Mouse (Mus musculus) CH12.LX (cell line): ENCODE results near the gene Hsp90ab1. TPM values are rescaled to one million over a fixed set of nuclear protein-coding genes. Genes with fewer than 3 reads are reported as not detected.

Experiments
- polyA plus RNA-seq: library from polyadenylated mRNA; unstranded; fragments of >175 nt; gene quantifications from 2 replicates; pipeline ENCODE4 v1.2.1, GENCODE M21; 2012; ENCODE audit warnings: low read depth; ENCODE audit not compliant: insufficient read length
- total RNA-seq, 2 experiments: library from RNA; depleted of rRNA; stranded (reverse); fragments of 300-350 nt in 1 of 2; fragments of >200 nt in 1 of 2; gene quantifications; 2 replicates each; pipeline ENCODE4 v1.2.3; 2012 to 2014

Gene Hsp90ab1
- total and polyA plus RNA-seq, 3 experiments = 790 to 4,858 (median 1,180) TPM

Other genes starting within 250 kb of the Hsp90ab1 start
- gene Cdc5l, start 139.5 kb downstream of the Hsp90ab1 start, total RNA-seq (2012; rRNA removed) = 45.2 and 52.6 TPM in 2 replicates
- 58.9 and 62.4 TPM in 2 replicates for gene Cdc5l, start 139.5 kb downstream of the Hsp90ab1 start, total RNA-seq (2014; rRNA removed)
- 66.3 and 69.6 TPM in 2 replicates for gene Cdc5l, start 139.5 kb downstream of the Hsp90ab1 start, polyA plus RNA-seq
- 1.0 and 2.5 TPM in 2 replicates for gene Spats1, start 97.9 kb downstream of the Hsp90ab1 start, total RNA-seq (2012; rRNA removed)
- gene Spats1, start 97.9 kb downstream of the Hsp90ab1 start, total RNA-seq (2014; rRNA removed) = 1.7 and 2.7 TPM in 2 replicates
- gene Spats1, start 97.9 kb downstream of the Hsp90ab1 start, polyA plus RNA-seq = 1.9 and 2.5 TPM in 2 replicates
- 20.2 and 23.1 TPM in 2 replicates for gene Aars2, start 66.4 kb downstream of the Hsp90ab1 start, total RNA-seq (2012; rRNA removed)
- gene Aars2, start 66.4 kb downstream of the Hsp90ab1 start, total RNA-seq (2014; rRNA removed) = 10.4 and 12.4 TPM in 2 replicates
- 17.5 and 17.6 TPM in 2 replicates for gene Aars2, start 66.4 kb downstream of the Hsp90ab1 start, polyA plus RNA-seq
- not detected in 2 replicates for gene Tcte1, start 49.8 kb downstream of the Hsp90ab1 start, total RNA-seq (2012; rRNA removed)
- gene Tcte1, start 49.8 kb downstream of the Hsp90ab1 start, total RNA-seq (2014; rRNA removed) = not detected in 2 replicates
- not detected in 2 replicates for gene Tcte1, start 49.8 kb downstream of the Hsp90ab1 start, polyA plus RNA-seq
- gene Tmem151b, start 23.6 kb downstream of the Hsp90ab1 start, total RNA-seq (2012; rRNA removed) = 0.42 and 0.50 TPM in 2 replicates
- gene Tmem151b, start 23.6 kb downstream of the Hsp90ab1 start, total RNA-seq (2014; rRNA removed) = 0.12 and 0.30 TPM in 2 replicates
- 0.53 and 0.72 TPM in 2 replicates for gene Tmem151b, start 23.6 kb downstream of the Hsp90ab1 start, polyA plus RNA-seq
- 91.5 and 136 TPM in 2 replicates for gene Nfkbie, start 17.6 kb downstream of the Hsp90ab1 start, total RNA-seq (2012; rRNA removed)
- gene Nfkbie, start 17.6 kb downstream of the Hsp90ab1 start, total RNA-seq (2014; rRNA removed) = 87.4 and 90.0 TPM in 2 replicates
- gene Nfkbie, start 17.6 kb downstream of the Hsp90ab1 start, polyA plus RNA-seq = 76.6 and 78.7 TPM in 2 replicates
- gene Slc35b2, start 9.4 kb downstream of the Hsp90ab1 start, total RNA-seq (2012; rRNA removed) = 59.5 and 73.9 TPM in 2 replicates
- gene Slc35b2, start 9.4 kb downstream of the Hsp90ab1 start, total RNA-seq (2014; rRNA removed) = 89.3 and 101 TPM in 2 replicates
- gene Slc35b2, start 9.4 kb downstream of the Hsp90ab1 start, polyA plus RNA-seq = 54.1 and 57.2 TPM in 2 replicates
- 58.4 and 66.9 TPM in 2 replicates for gene Slc29a1, start 26.3 kb upstream of the Hsp90ab1 start, total RNA-seq (2012; rRNA removed)
- 69.2 and 72.1 TPM in 2 replicates for gene Slc29a1, start 26.3 kb upstream of the Hsp90ab1 start, total RNA-seq (2014; rRNA removed)
- gene Slc29a1, start 26.3 kb upstream of the Hsp90ab1 start, polyA plus RNA-seq = 74.2 and 88.0 TPM in 2 replicates
- not detected in 2 replicates for gene Mymx, start 28.8 kb upstream of the Hsp90ab1 start, total RNA-seq (2012; rRNA removed)
- not detected in 2 replicates for gene Mymx, start 28.8 kb upstream of the Hsp90ab1 start, total RNA-seq (2014; rRNA removed)
- not detected in 2 replicates for gene Mymx, start 28.8 kb upstream of the Hsp90ab1 start, polyA plus RNA-seq
- gene Capn11, start 86.1 kb upstream of the Hsp90ab1 start, total RNA-seq (2012; rRNA removed) = not detected in 2 replicates
- not detected in 2 replicates for gene Capn11, start 86.1 kb upstream of the Hsp90ab1 start, total RNA-seq (2014; rRNA removed)
- gene Capn11, start 86.1 kb upstream of the Hsp90ab1 start, polyA plus RNA-seq = 0.09 and 0.10 TPM in 2 replicates
- 33.4 and 46.1 TPM in 2 replicates for gene Mrpl14, start 113.1 kb upstream of the Hsp90ab1 start, total RNA-seq (2012; rRNA removed)
- 48.5 and 56.9 TPM in 2 replicates for gene Mrpl14, start 113.1 kb upstream of the Hsp90ab1 start, total RNA-seq (2014; rRNA removed)
- 62.5 and 67.7 TPM in 2 replicates for gene Mrpl14, start 113.1 kb upstream of the Hsp90ab1 start, polyA plus RNA-seq
- gene Tmem63b, start 113.6 kb upstream of the Hsp90ab1 start, total RNA-seq (2012; rRNA removed) = 4.5 and 6.3 TPM in 2 replicates
- gene Tmem63b, start 113.6 kb upstream of the Hsp90ab1 start, total RNA-seq (2014; rRNA removed) = 2.8 and 3.5 TPM in 2 replicates
- 9.2 and 10.3 TPM in 2 replicates for gene Tmem63b, start 113.6 kb upstream of the Hsp90ab1 start, polyA plus RNA-seq
- gene 1600014C23Rik, start 160.6 kb upstream of the Hsp90ab1 start, total RNA-seq (2012; rRNA removed) = 0.38 TPM in 1 of 2 replicates, not detected in the other
- not detected in 2 replicates for gene 1600014C23Rik, start 160.6 kb upstream of the Hsp90ab1 start, total RNA-seq (2014; rRNA removed)
- not detected in 2 replicates for gene 1600014C23Rik, start 160.6 kb upstream of the Hsp90ab1 start, polyA plus RNA-seq